Mouse (Mus musculus): ENCODE results near the gene Zbtb48.

Gene Zbtb48

DNA sequence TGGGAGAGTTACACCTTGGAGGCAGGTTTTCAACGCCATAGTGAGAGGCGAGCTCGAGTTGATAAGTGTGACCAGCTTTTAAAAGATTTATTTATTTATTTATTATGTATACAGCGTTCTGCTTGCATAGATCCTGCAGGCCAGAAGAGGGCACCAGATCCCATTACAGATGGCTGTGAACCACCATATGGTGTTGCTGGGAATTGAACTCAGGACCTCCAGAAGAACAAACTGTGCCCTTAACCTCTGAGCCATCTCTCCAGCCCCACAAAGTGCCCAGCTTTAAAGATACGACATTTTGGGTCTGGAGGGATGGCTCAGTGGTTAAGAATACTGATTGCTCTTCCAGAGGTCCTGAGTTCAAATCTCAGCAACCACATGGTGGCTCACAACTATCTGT, 1.6 kb upstream of the Zbtb48 start:
- no peak for DNase-seq (ENCODE audit: low spot score)

DNA sequence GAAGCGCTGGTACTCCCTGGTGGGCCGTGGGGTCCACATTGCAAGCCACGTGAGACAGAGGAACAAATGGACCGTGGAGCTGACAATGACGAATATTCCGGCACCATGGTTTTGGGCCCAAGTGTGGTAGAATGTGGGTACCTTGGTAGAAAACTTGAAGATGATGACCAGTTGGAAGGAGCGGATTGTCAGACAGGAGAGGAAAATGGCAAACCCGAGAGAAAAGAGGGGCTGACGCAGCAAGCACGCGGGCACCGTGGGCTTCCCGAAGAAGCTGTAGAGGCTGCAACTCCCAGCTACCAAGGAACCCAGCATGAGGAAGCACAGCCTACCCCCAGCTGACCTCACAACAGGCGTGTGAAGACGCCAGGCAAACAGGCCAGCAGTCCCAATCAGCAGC, 985 bp upstream of the Zbtb48 start:
- DNase-seq (ENCODE audit: low spot score), result no peak

DNA sequence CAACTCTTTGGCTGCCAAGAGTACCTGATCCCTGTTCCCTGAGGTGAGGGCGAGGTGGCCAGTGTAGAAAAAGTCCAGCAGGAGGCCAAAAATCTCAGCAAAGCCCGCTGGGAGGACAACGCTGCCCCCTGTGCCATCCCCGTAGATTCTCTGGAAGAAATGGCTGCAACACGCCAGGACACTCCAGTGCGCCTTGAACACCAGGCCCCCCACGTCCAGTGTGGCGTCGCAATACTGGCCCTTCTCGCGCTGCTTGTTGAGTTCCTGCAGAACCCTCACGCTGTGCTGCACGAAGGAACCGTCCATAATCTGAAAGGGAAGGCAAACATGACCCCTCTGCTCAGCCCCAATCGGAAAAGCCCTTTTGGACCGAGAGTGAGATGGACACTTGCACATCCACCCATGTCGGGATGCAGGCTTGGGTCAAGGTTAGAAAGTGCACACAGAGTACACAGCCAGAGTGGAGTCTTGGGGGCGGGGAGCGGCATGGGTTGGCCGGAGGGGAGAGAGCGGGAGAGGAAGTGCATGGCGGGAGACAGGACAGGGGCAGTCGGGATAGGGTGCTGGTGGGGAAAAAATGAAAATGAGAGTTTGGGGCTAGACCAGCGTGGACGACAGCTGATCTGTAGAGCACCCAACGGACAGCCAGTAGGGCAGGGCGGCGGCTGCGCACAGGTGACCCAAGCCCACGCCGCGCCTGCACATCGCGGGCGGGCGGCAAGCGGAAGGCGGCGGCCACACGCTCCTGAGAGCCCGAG, 541 bp downstream of the Zbtb48 start:
- peak; percentile 35 for DNase-seq (ENCODE audit: low spot score)

GRCm38 (mm10) chr4:152024525-152024924, 2.9 kb downstream of the Zbtb48 start:
- no peak for DNase-seq (ENCODE audit: low spot score)

DNA sequence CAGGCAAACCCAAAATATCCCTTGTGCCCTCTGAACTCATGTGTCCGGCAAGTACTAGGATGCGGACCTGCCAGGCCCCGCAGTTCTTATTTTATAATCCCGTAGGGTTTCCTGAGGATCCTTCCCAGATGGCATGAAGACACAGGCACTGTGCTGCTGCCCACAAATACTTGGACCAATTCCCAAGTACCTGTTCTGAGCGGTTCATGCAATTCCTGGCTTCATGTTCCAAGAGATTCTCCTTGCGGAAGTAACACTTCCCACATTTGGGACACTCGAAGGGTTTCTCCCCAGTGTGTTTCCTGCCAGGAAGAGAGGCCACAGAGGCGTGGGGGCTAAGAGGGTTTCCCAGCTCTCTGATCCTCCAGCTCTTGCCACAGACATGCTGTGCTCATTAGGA, 5.0 kb downstream of the Zbtb48 start:
- DNase-seq (ENCODE audit: low spot score), result no peak

GRCm38 (mm10) chr4:152021568-152022097, 5.8 kb downstream of the Zbtb48 start:
- DNase-seq (ENCODE audit: low spot score), result no peak

- no peak for DNase-seq (ENCODE audit: low spot score)
Observed at GRCm38 (mm10) chr4:152020024-152020423, 7.4 kb downstream of the Zbtb48 start.

- DNase-seq (ENCODE audit: low spot score), result no peak
Observed at GRCm38 (mm10) chr4:152019073-152019472, 8.4 kb downstream of the Zbtb48 start.

- no peak for DNase-seq (ENCODE audit: low spot score)
Observed at GRCm38 (mm10) chr4:152013036-152013813, 14.2 kb downstream of the Zbtb48 start.

DNA sequence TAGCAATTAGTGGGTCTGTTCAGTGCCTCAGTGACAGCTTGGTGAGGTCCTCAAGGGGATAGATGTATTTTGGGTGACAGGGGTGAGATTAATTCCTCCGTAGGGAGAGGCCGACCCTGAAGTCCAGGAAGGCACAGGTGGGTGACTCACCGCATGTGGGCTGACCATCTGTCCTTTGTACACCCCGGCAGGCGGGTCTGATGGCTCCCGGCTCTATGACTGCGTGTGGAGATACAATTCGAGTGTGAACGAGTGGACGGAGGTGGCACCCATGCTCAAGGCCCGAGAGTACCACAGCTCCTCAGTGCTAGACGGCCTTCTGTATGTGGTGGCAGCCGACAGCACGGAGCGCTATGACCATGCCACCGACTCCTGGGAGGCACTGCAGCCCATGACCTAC, 15.4 kb downstream of the Zbtb48 start:
- DNase-seq (ENCODE audit: low spot score), result no peak

DNA sequence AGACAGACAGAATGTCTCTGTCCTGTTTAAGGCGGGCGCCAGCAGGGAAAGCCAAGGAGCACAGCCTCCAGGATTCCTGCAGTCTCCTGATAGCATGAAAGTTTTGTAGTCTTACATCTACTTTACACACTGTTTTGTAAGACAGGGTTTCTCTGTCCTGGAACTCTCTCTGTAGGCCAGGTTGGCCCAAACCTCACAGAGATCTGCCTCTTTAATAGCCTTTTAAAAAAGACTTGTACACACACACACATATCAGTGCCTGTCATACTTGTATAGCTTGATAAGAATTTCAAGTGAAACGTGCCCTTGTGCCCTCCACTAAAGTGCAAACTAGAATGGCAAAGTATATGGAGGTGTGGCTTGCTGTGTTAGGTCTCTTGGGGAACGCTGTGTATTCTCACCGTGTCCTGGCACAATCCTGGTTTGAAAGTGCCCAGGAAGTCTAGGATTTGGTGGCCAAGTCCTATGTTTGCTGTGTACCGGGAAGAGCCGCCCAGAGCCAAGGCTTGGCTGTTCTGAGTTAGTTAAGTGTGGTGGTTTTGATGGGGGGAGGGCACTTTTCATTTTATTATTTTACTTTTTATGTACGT, 16.2 kb downstream of the Zbtb48 start:
- DNase-seq (ENCODE audit: low spot score), result no peak

- no peak for DNase-seq (ENCODE audit: low spot score)
Observed at GRCm38 (mm10) chr4:152010707-152011134, 16.8 kb downstream of the Zbtb48 start.

- peak; percentile 91 for DNase-seq (ENCODE audit: low spot score)
Observed at GRCm38 (mm10) chr4:152010091-152010706, 17.3 kb downstream of the Zbtb48 start.

- DNase-seq (ENCODE audit: low spot score), result peak; percentile 59
Observed at GRCm38 (mm10) chr4:152009076-152010051, 18.1 kb downstream of the Zbtb48 start.

DNA sequence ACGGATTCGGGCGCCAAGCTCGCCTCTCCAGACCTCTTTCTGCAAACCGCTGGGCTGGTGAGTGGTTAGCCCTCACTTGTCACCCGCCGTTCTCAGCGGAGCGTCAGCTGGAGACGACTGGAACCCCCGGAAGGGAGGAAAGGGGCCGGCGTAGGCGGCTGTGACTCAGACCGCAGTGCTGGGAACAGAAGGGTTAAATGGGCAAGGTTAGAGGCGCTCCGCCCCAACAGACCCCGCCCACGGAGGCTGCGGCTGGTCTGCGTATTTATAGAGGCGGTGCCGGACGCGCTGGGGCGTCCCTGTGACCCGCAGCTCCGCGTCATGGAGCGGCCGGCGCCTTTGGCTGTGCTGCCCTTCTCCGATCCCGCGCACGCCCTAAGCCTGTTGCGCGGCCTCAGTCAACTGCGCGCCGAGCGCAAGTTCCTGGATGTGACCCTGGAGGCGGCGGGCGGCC, 18.8 kb downstream of the Zbtb48 start, which contains the start of gene Klhl21:
TSS of gene Klhl21 (plus strand) at position 182 of the 454 bp plus-strand sequence.
- peak; percentile 91 for DNase-seq (ENCODE audit: low spot score)

DNA sequence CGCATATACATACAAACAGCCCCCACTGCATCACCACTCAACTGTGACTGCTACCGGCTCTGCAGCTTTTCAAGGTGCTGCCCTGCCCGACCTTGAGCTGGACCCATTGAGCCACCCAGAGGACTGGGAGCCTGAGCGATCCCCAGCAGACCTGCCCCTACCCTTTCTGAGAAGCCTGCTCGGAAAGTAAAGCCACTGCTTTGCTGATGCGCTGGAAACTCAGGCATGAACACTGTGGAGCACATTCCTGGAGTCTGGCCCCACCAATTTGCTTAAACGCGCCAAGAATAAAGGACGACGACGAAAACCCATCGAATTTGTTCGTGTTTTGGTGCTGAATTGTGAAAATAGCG, 19.3 kb downstream of the Zbtb48 start:
- no peak for DNase-seq (ENCODE audit: low spot score)

DNA sequence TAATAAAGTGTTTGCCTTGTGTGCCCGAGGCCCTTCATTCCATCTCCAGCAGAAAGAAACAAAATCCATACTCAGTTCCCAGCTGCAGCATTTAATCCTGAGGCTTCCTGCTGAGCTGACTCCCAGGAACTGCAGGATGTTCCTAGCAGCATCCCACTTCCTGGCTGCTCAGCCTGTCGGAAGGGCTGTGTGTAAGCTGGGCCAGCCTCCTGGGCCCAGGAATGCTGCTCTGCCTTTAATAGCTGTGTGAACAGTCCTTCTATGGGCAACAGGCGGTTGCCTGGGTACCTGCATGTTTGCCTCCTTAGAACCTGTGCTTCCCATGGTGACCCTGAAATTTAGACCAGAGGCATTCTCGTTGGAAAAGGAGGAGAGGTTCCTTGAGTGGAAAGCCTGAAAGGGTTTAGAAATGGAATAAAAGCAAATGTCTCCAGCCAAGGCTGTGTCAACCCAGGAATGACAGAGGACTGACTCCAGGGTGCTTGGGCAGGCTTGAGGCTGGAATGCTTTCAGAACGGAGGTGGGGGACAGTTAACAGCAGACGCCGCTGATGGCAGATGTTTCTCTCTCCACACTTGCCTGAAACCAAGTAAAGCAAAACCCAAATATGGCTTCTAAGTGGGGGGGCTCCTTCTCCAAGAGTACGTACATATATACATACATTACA, 19.9 kb downstream of the Zbtb48 start:
- DNase-seq (ENCODE audit: low spot score), result peak; percentile 21

GRCm38 (mm10) chr4:152006812-152007211, 20.7 kb downstream of the Zbtb48 start:
- DNase-seq (ENCODE audit: low spot score), result no peak

DNA sequence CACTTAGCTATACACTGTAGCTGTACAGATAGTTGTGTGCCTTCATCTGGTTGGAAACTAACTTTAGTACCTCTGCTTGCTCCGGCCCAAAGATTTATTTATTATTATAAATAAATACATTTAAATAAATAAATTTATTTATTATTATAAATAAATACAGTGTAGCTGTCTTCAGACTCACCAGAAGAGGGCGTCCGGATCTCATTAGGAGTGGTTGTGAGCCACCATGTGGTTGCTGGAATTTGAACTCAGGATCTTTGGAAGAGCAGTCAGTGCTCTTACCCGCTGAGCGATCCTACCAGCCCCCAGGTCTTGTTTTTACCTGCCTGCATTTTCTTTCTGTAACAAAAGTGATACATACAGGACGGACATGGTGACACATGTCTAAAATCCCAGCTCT, 21.3 kb downstream of the Zbtb48 start:
- no peak for DNase-seq (ENCODE audit: low spot score)

GRCm38 (mm10) chr4:152002063-152002462, 25.4 kb downstream of the Zbtb48 start:
- no peak for DNase-seq (ENCODE audit: low spot score)
